Comparison of ENCODE assay signal across 27 mouse cellular contexts in genomic region chr11:103750612-103751011, GRCm38 (mm10). TPM values are rescaled to one million over a fixed set of nuclear protein-coding genes. Genes with fewer than 3 reads are reported as not detected.
A peak's percentile ranks its signal among the peaks of the same experiment; 100 is the strongest.
DNase-seq lines count a peak whose midpoint lies in the region; ATAC-seq lines count a peak whose summit lies in the region.
"Had no signal": no experiment of that assay in that cellular context is flagged by ENCODE, and none has a peak within 500 bp of the region (broad histone marks: within the 10 kb centered on the region; RNA-seq: fewer than 3 reads in every experiment).

No protein-coding gene starts in this region.

- no peak overlapping the region for H3K27ac ChIP-seq in kidney, embryonic 15.5 days
- H3K27ac ChIP-seq: embryonic facial prominence, embryonic 12.5 days; heart, embryonic 10.5 days; hindbrain, embryonic 10.5 days; hindbrain, postnatal 0 days; left cerebral cortex, adult 2 months; macrophage; midbrain, embryonic 12.5 days had no signal

- no peak overlapping the region for H3K9ac ChIP-seq in kidney, embryonic 15.5 days
- H3K9ac ChIP-seq: midbrain, embryonic 12.5 days had no signal

- no peaks in the 10 kb centered on the region for H3K9me3 ChIP-seq in kidney, embryonic 15.5 days (replicated peaks)
- H3K9me3 ChIP-seq: embryonic facial prominence, embryonic 12.5 days; G1E; heart, embryonic 10.5 days; hindbrain, embryonic 10.5 days; midbrain, embryonic 12.5 days had no signal

- peak; percentile 82 for DNase-seq in adrenal gland, adult 2 months
- DNase-seq in adrenal gland, postnatal 25 days, result no peak
- peak; percentile 31 to 62 for DNase-seq in kidney, postnatal 25 days
- DNase-seq in adrenal gland, adult 8-10 months, result peak; percentile 69
- no peak for DNase-seq in right cerebral cortex, adult 2 months (ENCODE audit: low spot score in 2 of 2)
- DNase-seq in cerebellum, postnatal 25 days, result no peak
- DNase-seq: cerebellum, adult 18-20 months; gastrocnemius, postnatal 36 days; layer of hippocampus, adult 9-11 months; left cerebral cortex, postnatal 4 days; liver; right cerebral cortex, postnatal 14 days; spleen, adult 18-20 months; thymus, postnatal 36 days had no signal

- WGBS in kidney, embryonic 15.5 days, result 23% methylated on average over 3 of the region's 3 CpGs

- no peak overlapping the region; the same call in 1 of the 2 replicates for H3K4me2 ChIP-seq in kidney, embryonic 15.5 days

- ATAC-seq in kidney, embryonic 15.5 days (replicated peaks; ENCODE audit: low FRiP score), result no peak
- ATAC-seq in granulocyte monocyte progenitor cell, adult 5-6 weeks (replicated peaks; ENCODE audit: poor library complexity, severe bottlenecking), result peak; percentile 89

- H3K4me1 ChIP-seq in kidney, embryonic 15.5 days, result peaks cover 23% of the 10 kb centered on the region

- no peak overlapping the region for H3K4me3 ChIP-seq in kidney, embryonic 15.5 days (replicated peaks)
- H3K4me3 ChIP-seq: erythroblast, embryonic 14.5 days; myocyte had no signal

- H3K36me3 ChIP-seq in kidney, embryonic 15.5 days, result no peaks in the 10 kb centered on the region
- H3K36me3 ChIP-seq: embryonic facial prominence, embryonic 12.5 days; G1E; heart, embryonic 10.5 days; hindbrain, embryonic 10.5 days; midbrain, embryonic 12.5 days had no signal

- peaks cover 90% of the 10 kb centered on the region for H3K27me3 ChIP-seq in kidney, embryonic 15.5 days

RNA-seq across cellular contexts. Expression of gene Wnt9b, which starts 1.0 kb away (rescaled TPM):
- under 1 TPM; 0.09 to 0.45 TPM for total RNA-seq in adrenal gland, adult 2 months (2021)
- 0.40 and 0.47 TPM in 2 replicates for polyA plus RNA-seq in adrenal gland, adult 2 months (2012; rRNA removed)
- 0.12 TPM in 1 of 2 replicates, not detected in the other for total RNA-seq in adrenal gland, postnatal 25 days (2021)
- polyA plus RNA-seq in kidney, embryonic 15.5 days (2015; fragmentation: Nextera tagmentation; extraction: Ambion mirVana), result 7.2 and 7.7 TPM in 2 replicates
- total RNA-seq in adrenal gland, adult 8-10 months (2022), result under 1 TPM in 3 of 4 experiments, not detected in 1; 0.07 to 0.31 (median 0.22) TPM
- total RNA-seq in granulocyte monocyte progenitor cell, adult 5-6 weeks (2014; fragmentation: Nextera tagmentation), result not detected in 2 replicates
- not detected in 2 replicates for total RNA-seq in granulocyte monocyte progenitor cell, adult 5-6 weeks (2017)
- total RNA-seq: gastrocnemius, postnatal 36 days; left cerebral cortex, postnatal 4 days had no signal
- polyA plus RNA-seq: erythroblast, embryonic 14.5 days; G1E; macrophage; myocyte had no signal

RNA-seq across cellular contexts. Expression of gene Wnt3, which starts 23.3 kb away (rescaled TPM):
- under 1 TPM in 1 of 2 experiments, not detected in 1; 0.17 TPM for total RNA-seq in adrenal gland, adult 2 months (2021)
- polyA plus RNA-seq in adrenal gland, adult 2 months (2012; rRNA removed), result not detected in 2 replicates
- 0.15 TPM in 1 of 2 replicates, not detected in the other for total RNA-seq in adrenal gland, postnatal 25 days (2021)
- polyA plus RNA-seq in kidney, embryonic 15.5 days (2015; fragmentation: Nextera tagmentation; extraction: Ambion mirVana), result 0.19 and 0.21 TPM in 2 replicates
- 1 to 10 TPM in 2 of 4 experiments, under 1 TPM in 2; 0.17 to 3.1 (median 1.3) TPM for total RNA-seq in adrenal gland, adult 8-10 months (2022)
- not detected in 2 replicates for total RNA-seq in granulocyte monocyte progenitor cell, adult 5-6 weeks (2014; fragmentation: Nextera tagmentation)
- not detected in 2 replicates for total RNA-seq in granulocyte monocyte progenitor cell, adult 5-6 weeks (2017)
- total RNA-seq: gastrocnemius, postnatal 36 days had no signal
- polyA plus RNA-seq: erythroblast, embryonic 14.5 days; G1E; heart, postnatal 0 days; macrophage had no signal

RNA-seq across cellular contexts. Expression of gene Gosr2, which starts 52.9 kb away (rescaled TPM):
- total RNA-seq in adrenal gland, adult 2 months (2021), result 100 to 1,000 TPM in 1 of 2 experiments, 10 to 100 TPM in 1; 82.7 to 101 TPM
- polyA plus RNA-seq in adrenal gland, adult 2 months (2012; rRNA removed), result 56.3 and 76.7 TPM in 2 replicates
- 76.0 and 82.7 TPM in 2 replicates for total RNA-seq in adrenal gland, postnatal 25 days (2021)
- 80.4 and 83.9 TPM in 2 replicates for polyA plus RNA-seq in kidney, embryonic 15.5 days (2015; fragmentation: Nextera tagmentation; extraction: Ambion mirVana)
- 100 to 1,000 TPM in 2 of 4 experiments, 10 to 100 TPM in 2; 93.8 to 114 (median 103) TPM for total RNA-seq in adrenal gland, adult 8-10 months (2022)
- total RNA-seq in granulocyte monocyte progenitor cell, adult 5-6 weeks (2014; fragmentation: Nextera tagmentation), result 48.8 and 57.1 TPM in 2 replicates
- total RNA-seq in granulocyte monocyte progenitor cell, adult 5-6 weeks (2017), result 46.3 and 51.3 TPM in 2 replicates

Comparison
In these comparisons a context has a peak if more than half of its experiments do, and no peak if none do; other contexts are left out.
1. DNase-seq: peak in adrenal gland, adult 2 months (single experiment), kidney, postnatal 25 days (2 of 2) and adrenal gland, adult 8-10 months (single experiment); none in adrenal gland, postnatal 25 days (single experiment), right cerebral cortex, adult 2 months (0 of 2) and cerebellum, postnatal 25 days (0 of 2).